Mouse (Mus musculus) heart, postnatal 0 days (tissue): Measurements from ENCODE around the gene Lactbl1. TPM values are rescaled to one million over a fixed set of nuclear protein-coding genes. Genes with fewer than 3 reads are reported as not detected.
A peak's percentile ranks its signal among the peaks of the same experiment; 100 is the strongest.

ENCODE experiments used
- ATAC-seq: fragments of 200-750 bp; cut with Nextera tagmentation; 2 replicates; pipeline ENCODE4 v1.8.0; 2017; ENCODE audit warnings: low read depth, moderate number of reproducible peaks, moderate library complexity; ENCODE audit not compliant: insufficient read depth
- DNase-seq: peaks from one replicate; pipeline ENCODE4 v3.0.0-alpha.2; 2016; ENCODE audit warnings: low spot score
- H3K27ac ChIP-seq: fragments of 300-500 bp; sonication (generic); 2 replicates; pipeline ENCODE4 v1.5.1; 2014; ENCODE audit warnings: low read depth, mild to moderate bottlenecking
- H3K27me3 ChIP-seq: fragments of 300-500 bp; sonication (generic); 2 replicates; pipeline ENCODE4 v1.6.1; 2014; ENCODE audit warnings: low read length, mixed read lengths; ENCODE audit not compliant: control insufficient read depth, insufficient read depth
- H3K36me3 ChIP-seq: fragments of 300-500 bp; sonication (generic); replicated peaks from 2 replicates; pipeline ENCODE4 v1.6.1; 2014; ENCODE audit warnings: low read length, mixed read lengths; ENCODE audit not compliant: control insufficient read depth, insufficient read depth
- H3K4me1 ChIP-seq: fragments of 300-500 bp; sonication (generic); 2 replicates; pipeline ENCODE4 v1.6.1; 2014; ENCODE audit warnings: antibody characterized with exemption; ENCODE audit not compliant: control insufficient read depth, insufficient read depth
- H3K4me2 ChIP-seq: fragments of 300-500 bp; sonication (generic); 2 replicates; pipeline ENCODE4 v1.6.1; 2014; ENCODE audit warnings: low read depth, mild to moderate bottlenecking, low read length, moderate library complexity
- H3K4me3 ChIP-seq: fragments of 300-500 bp; sonication (generic); 2 replicates; pipeline ENCODE4 v1.5.1; 2014; ENCODE audit warnings: low read depth, low read length
- H3K9ac ChIP-seq: fragments of 300-500 bp; sonication (generic); replicated peaks from 2 replicates; pipeline ENCODE4 v1.6.1; 2014; ENCODE audit warnings: low read depth, low read length, mixed read lengths
- H3K9me3 ChIP-seq: fragments of 300-500 bp; sonication (generic); replicated peaks from 2 replicates; pipeline ENCODE4 v1.6.1; 2016; ENCODE audit warnings: low read length; ENCODE audit not compliant: control insufficient read depth
- CTCF ChIP-seq: IDR thresholded peaks from 2 replicates; pipeline ENCODE4 v1.5.1; 2016; ENCODE audit warnings: antibody characterized with exemption, control low read depth, low read depth
- EP300 ChIP-seq: IDR thresholded peaks from 2 replicates; pipeline ENCODE4 v1.6.1; 2016; ENCODE audit warnings: antibody characterized with exemption, low read depth
- WGBS: fragments of 180-500 bp; shearing (Covaris S2); extraction: QIAGEN DNeasy Blood & Tissue Kit; methylation state at CpG from one replicate; pipeline ENCODE4 v1.1.7; 2014; 5-methylcytosine and 5-hydroxymethylcytosine counted together
- polyA plus RNA-seq: library from polyadenylated mRNA; unstranded; fragments of >200 nt; fragmentation: Nextera tagmentation; extraction: Ambion mirVana; gene quantifications from 2 replicates; pipeline ENCODE4 v1.2.1, GENCODE M21; 2015
- total RNA-seq: library from RNA; depleted of rRNA; stranded (reverse); fragments of >200 nt; gene quantifications from 2 replicates; pipeline ENCODE4 v1.2.3, GENCODE M21; 2014; ENCODE audit warnings: low replicate concordance

Lactbl1 gene
- total and polyA plus RNA-seq, 2 experiments from 2014 or later, result not detected

GRCm38 (mm10) chr4:136653019-136653418, 30.6 kb downstream of the Lactbl1 start:
- TF ChIP-seq EP300 (no peak), CTCF (no peak)
- H3K27ac ChIP-seq, result no peak overlapping the region
- H3K4me3 ChIP-seq, result no peak overlapping the region
- peaks cover 70% of the 10 kb centered on the region for H3K27me3 ChIP-seq
- H3K36me3 ChIP-seq, result no peaks in the 10 kb centered on the region
- H3K4me1 ChIP-seq, result peaks cover 17% of the 10 kb centered on the region
- ATAC-seq, result no peak
- H3K4me2 ChIP-seq, result no peak overlapping the region
- DNase-seq, result peak; percentile 15
- WGBS, result 55% methylated on average over 6 of the region's 6 CpGs
- no peak overlapping the region for H3K9ac ChIP-seq
- H3K9me3 ChIP-seq, result no peaks in the 10 kb centered on the region

GRCm38 (mm10) chr4:136653692-136654234, 31.3 kb downstream of the Lactbl1 start:
- peaks cover 17% of the 10 kb centered on the region for H3K4me1 ChIP-seq
- no peak for ATAC-seq
- no peak overlapping the region for H3K4me2 ChIP-seq
- no peak overlapping the region for H3K4me3 ChIP-seq
- H3K36me3 ChIP-seq, result no peaks in the 10 kb centered on the region
- 74% methylated on average over 10 of the region's 10 CpGs for WGBS
- DNase-seq, result no peak
- peaks cover 69% of the 10 kb centered on the region for H3K27me3 ChIP-seq
- no peaks in the 10 kb centered on the region for H3K9me3 ChIP-seq
- TF ChIP-seq EP300, result no peak
- no peak for TF ChIP-seq CTCF
- no peak overlapping the region for H3K9ac ChIP-seq
- H3K27ac ChIP-seq, result no peak overlapping the region

GRCm38 (mm10) chr4:136657914-136658313, 35.5 kb downstream of the Lactbl1 start:
- no peak for TF ChIP-seq CTCF
- no peak for TF ChIP-seq EP300
- H3K9me3 ChIP-seq, result no peaks in the 10 kb centered on the region
- H3K27me3 ChIP-seq, result peaks cover 34% of the 10 kb centered on the region
- H3K36me3 ChIP-seq, result no peaks in the 10 kb centered on the region
- DNase-seq (no peak), ATAC-seq (no peak)
- H3K27ac ChIP-seq, result no peak overlapping the region
- H3K4me3 ChIP-seq, result no peak overlapping the region
- H3K4me1 ChIP-seq, result no peaks in the 10 kb centered on the region; the same call in 1 of the 2 replicates
- no peak overlapping the region for H3K9ac ChIP-seq
- WGBS, result 63% methylated on average over 3 of the region's 3 CpGs
- no peak overlapping the region for H3K4me2 ChIP-seq

GRCm38 (mm10) chr4:136665068-136665467, 42.6 kb downstream of the Lactbl1 start:
- Histone ChIP-seq H3K9me3 (no peaks in the 10 kb centered on the region), H3K4me1 (no peaks in the 10 kb centered on the region)

GRCm38 (mm10) chr4:136666002-136666401, 43.6 kb downstream of the Lactbl1 start:
- H3K27ac ChIP-seq, result no peak overlapping the region

More at GRCm38 (mm10) chr4:136665068-136665467, 42.6 kb downstream of the Lactbl1 start:
- Histone ChIP-seq H3K4me3 (no peak overlapping the region), H3K4me2 (no peak overlapping the region), H3K9ac (no peak overlapping the region), H3K27ac (no peak overlapping the region), H3K27me3 (0 out of 2 replicates have a peak, but pooled peaks cover 9% of the 10 kb centered on the region), H3K36me3 (no peaks in the 10 kb centered on the region)
- TF ChIP-seq EP300 (no peak), CTCF (no peak)
- ATAC-seq, result no peak
- no peak for DNase-seq
- WGBS, result 45% methylated on average over 9 of the region's 9 CpGs

GRCm38 (mm10) chr4:136667757-136668156, 45.3 kb downstream of the Lactbl1 start:
- no peak overlapping the region for H3K4me2 ChIP-seq
- 39% methylated on average over 10 of the region's 10 CpGs for WGBS
- no peak overlapping the region for H3K4me3 ChIP-seq
- no peak overlapping the region for H3K9ac ChIP-seq
- H3K36me3 ChIP-seq, result no peaks in the 10 kb centered on the region
- H3K4me1 ChIP-seq, result no peaks in the 10 kb centered on the region
- no peak overlapping the region for H3K27ac ChIP-seq
- no peak for ATAC-seq
- no peaks in the 10 kb centered on the region for H3K9me3 ChIP-seq
- TF ChIP-seq EP300, result no peak
- TF ChIP-seq CTCF, result peak; percentile 34
- H3K27me3 ChIP-seq, result 0 out of 2 replicates have a peak, but pooled peaks cover 9% of the 10 kb centered on the region
- peak; percentile 8 for DNase-seq

More at GRCm38 (mm10) chr4:136666002-136666401, 43.6 kb downstream of the Lactbl1 start:
- no peaks in the 10 kb centered on the region for H3K36me3 ChIP-seq
- no peak overlapping the region for H3K4me2 ChIP-seq
- no peak for TF ChIP-seq EP300
- 0 out of 2 replicates have a peak, but pooled peaks have one; percentile 12 for TF ChIP-seq CTCF
- no peak overlapping the region for H3K4me3 ChIP-seq
- no peaks in the 10 kb centered on the region for H3K9me3 ChIP-seq
- 0 out of 2 replicates have a peak, but pooled peaks cover 9% of the 10 kb centered on the region for H3K27me3 ChIP-seq
- no peaks in the 10 kb centered on the region for H3K4me1 ChIP-seq
- H3K9ac ChIP-seq, result no peak overlapping the region
- no peak for DNase-seq
- no peak for ATAC-seq
- 58% methylated on average over 4 of the region's 4 CpGs for WGBS
